Mouse (Mus musculus) lung, embryonic 16.5 days (tissue): Measurements from ENCODE around the gene Atf6b. TPM values are rescaled to one million over a fixed set of nuclear protein-coding genes. Genes with fewer than 3 reads are reported as not detected.

ENCODE experiments used
- ATAC-seq: fragments of 200-750 bp; cut with Nextera tagmentation; 2 replicates; pipeline ENCODE4 v1.8.0; 2017; ENCODE audit warnings: low read depth, mild to moderate bottlenecking, moderate library complexity
- H3K27ac ChIP-seq: fragments of 300-500 bp; sonication (generic); 2 replicates; pipeline ENCODE4 v1.5.1; 2014; ENCODE audit warnings: mild to moderate bottlenecking, control low read depth, low read length
- H3K27me3 ChIP-seq: fragments of 300-500 bp; sonication (generic); 2 replicates; pipeline ENCODE4 v1.6.1; 2014; ENCODE audit warnings: low read depth, low read length, mixed read lengths; ENCODE audit not compliant: control insufficient read depth, insufficient read depth
- H3K36me3 ChIP-seq: fragments of 300-500 bp; sonication (generic); 2 replicates; pipeline ENCODE4 v1.6.1; 2014; ENCODE audit warnings: low read length; ENCODE audit not compliant: control insufficient read depth, insufficient read depth
- H3K4me1 ChIP-seq: fragments of 300-500 bp; sonication (generic); replicated peaks from 2 replicates; pipeline ENCODE4 v1.6.1; 2014; ENCODE audit warnings: low read length, mixed read lengths; ENCODE audit not compliant: control insufficient read depth, insufficient read depth
- H3K4me2 ChIP-seq: fragments of 300-500 bp; sonication (generic); 2 replicates; pipeline ENCODE4 v1.6.1; 2014; ENCODE audit warnings: low read depth, low read length, control low read depth
- H3K4me3 ChIP-seq: fragments of 300-500 bp; sonication (generic); 2 replicates; pipeline ENCODE4 v1.5.1; 2014; ENCODE audit warnings: mild to moderate bottlenecking, low read length, control low read depth
- H3K9ac ChIP-seq: fragments of 300-500 bp; sonication (generic); 2 replicates; pipeline ENCODE4 v1.6.1; 2014; ENCODE audit warnings: low read length, control low read depth
- H3K9me3 ChIP-seq: fragments of 300-500 bp; sonication (generic); 2 replicates; pipeline ENCODE4 v1.6.1; 2016; ENCODE audit warnings: low read length; ENCODE audit not compliant: control insufficient read depth
- WGBS: fragments of 180-500 bp; shearing (Covaris S2); extraction: QIAGEN DNeasy Blood & Tissue Kit; methylation state at CpG from one replicate; pipeline ENCODE4 v1.1.7; 2014; 5-methylcytosine and 5-hydroxymethylcytosine counted together
- polyA plus RNA-seq: library from polyadenylated mRNA; unstranded; fragments of >200 nt; fragmentation: Nextera tagmentation; extraction: Ambion mirVana; gene quantifications from 2 replicates; pipeline ENCODE4 v1.2.1, GENCODE M21; 2015

Atf6b gene
- polyA plus RNA-seq, 1 experiment from 2014 or later, result 80.0 TPM

DNA sequence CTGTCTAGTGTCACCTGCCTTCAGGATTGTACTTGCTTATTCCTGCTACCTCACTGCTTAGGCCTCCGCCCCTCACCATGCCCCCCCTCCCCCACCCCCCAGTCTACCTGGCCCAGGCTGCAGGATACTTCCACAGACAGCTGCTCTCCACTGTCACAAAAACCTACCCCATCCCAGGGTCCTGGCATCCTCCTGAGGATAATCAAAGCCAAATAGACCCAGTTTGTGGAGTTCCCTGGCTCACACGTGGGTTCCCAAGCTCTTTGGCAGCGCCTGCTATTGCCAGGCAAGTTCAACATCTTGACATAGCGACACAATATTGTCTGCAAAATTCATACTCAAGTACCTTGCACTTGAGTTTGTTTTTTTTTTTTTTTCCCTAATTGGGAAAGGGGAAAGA lies 33.7 kb downstream of the Atf6b start:
- 68% methylated on average over 4 of the region's 4 CpGs for WGBS
- H3K9ac ChIP-seq, result no peak overlapping the region
- no peaks in the 10 kb centered on the region for H3K9me3 ChIP-seq
- peaks cover 21% of the 10 kb centered on the region for H3K27me3 ChIP-seq
- no peak overlapping the region for H3K27ac ChIP-seq
- no peaks in the 10 kb centered on the region for H3K36me3 ChIP-seq
- no peak overlapping the region for H3K4me2 ChIP-seq
- no peak for ATAC-seq
- H3K4me3 ChIP-seq, result no peak overlapping the region
- peaks cover 30% of the 10 kb centered on the region for H3K4me1 ChIP-seq

DNA sequence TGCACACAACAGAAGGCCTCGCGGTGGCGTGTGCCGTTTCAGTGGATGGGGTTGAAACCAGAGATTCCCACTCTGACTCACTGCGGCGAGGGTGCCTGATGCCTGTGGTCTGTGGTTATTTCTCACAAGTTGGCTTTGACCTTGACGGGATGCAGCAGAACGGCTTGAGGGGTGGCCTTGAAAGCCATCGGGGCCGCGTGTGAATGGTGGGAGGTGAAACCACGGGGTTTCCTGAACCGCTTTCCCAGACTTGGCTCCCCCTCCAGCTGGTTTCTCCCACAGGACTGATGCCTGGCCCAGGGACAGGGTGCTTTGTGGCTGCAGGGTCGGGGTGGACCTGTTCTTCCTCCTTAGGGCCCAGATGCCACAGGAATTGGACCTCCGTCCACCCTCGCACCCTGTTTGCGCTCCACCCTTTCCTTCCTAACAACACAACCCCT lies 34.2 kb downstream of the Atf6b start:
- Histone ChIP-seq H3K36me3 (no peaks in the 10 kb centered on the region), H3K4me3 (no peak overlapping the region), H3K4me1 (peaks cover 25% of the 10 kb centered on the region), H3K27me3 (peaks cover 21% of the 10 kb centered on the region), H3K9ac (no peak overlapping the region), H3K27ac (no peak overlapping the region), H3K4me2 (no peak overlapping the region), H3K9me3 (no peaks in the 10 kb centered on the region)
- 65% methylated on average over 17 of the region's 17 CpGs for WGBS
- no peak for ATAC-seq

DNA sequence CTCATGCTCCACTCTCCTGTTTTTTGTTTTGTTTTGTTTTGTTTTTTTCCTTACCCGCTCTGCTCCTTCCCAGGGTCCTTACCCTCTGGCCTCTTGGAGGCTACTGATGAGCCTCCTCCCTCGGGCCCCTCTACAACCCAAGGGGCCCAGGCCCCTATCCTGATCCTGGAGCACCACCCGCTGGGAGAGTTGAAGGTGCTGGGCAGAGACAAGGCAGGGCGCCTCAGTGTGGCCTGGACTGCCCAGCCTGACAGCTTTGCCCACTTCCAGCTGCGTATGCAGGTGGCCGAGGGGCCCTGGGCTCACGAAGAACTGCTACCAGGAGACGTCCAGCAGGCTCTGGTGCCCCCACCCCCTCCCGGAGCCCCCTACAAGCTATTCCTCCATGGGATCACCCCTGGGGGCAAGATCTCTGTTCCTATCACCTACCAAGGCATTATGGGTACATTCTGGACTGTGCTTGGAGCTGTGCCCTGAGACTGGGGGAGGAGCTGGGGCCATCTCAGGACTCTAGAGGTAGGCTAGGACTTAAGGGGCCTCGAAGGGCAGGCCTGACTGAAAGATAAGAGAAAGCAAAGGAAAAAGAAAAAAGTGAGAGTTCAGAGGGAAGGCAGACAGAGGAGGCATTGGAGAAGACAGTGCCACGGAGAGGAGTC lies 35.1 kb downstream of the Atf6b start:
- H3K27me3 ChIP-seq, result peaks cover 20% of the 10 kb centered on the region
- no peak overlapping the region for H3K27ac ChIP-seq
- peaks cover 24% of the 10 kb centered on the region for H3K4me1 ChIP-seq
- no peak for ATAC-seq
- no peak overlapping the region for H3K9ac ChIP-seq
- WGBS, result 57% methylated on average over 11 of the region's 11 CpGs
- no peaks in the 10 kb centered on the region for H3K36me3 ChIP-seq
- H3K9me3 ChIP-seq, result no peaks in the 10 kb centered on the region
- no peak overlapping the region for H3K4me2 ChIP-seq
- no peak overlapping the region for H3K4me3 ChIP-seq

DNA sequence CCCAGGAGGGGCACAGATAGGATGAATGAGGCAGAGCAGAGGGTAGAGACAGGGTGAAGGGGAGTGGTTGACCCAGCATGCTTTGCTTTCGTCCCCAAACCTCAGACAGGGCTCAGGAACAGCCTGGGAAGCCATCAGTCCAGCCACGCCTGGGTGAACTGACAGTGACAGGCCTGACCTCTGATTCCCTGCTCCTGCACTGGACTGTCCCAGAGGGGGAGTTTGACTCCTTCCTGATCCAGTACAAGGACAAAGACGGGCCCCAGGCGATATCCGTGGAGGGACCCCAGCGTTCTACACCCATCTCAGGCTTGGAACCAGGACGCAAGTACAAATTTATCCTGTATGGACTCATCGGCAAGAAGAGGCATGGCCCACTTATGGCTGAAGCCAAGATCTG lies 36.2 kb downstream of the Atf6b start:
- no peak for ATAC-seq
- Histone ChIP-seq H3K4me2 (no peak overlapping the region), H3K4me1 (peaks cover 24% of the 10 kb centered on the region), H3K27me3 (peaks cover 17% of the 10 kb centered on the region), H3K27ac (no peak overlapping the region), H3K4me3 (no peak overlapping the region), H3K36me3 (no peaks in the 10 kb centered on the region), H3K9ac (no peak overlapping the region), H3K9me3 (no peaks in the 10 kb centered on the region)
- 71% methylated on average over 8 of the region's 8 CpGs for WGBS

DNA sequence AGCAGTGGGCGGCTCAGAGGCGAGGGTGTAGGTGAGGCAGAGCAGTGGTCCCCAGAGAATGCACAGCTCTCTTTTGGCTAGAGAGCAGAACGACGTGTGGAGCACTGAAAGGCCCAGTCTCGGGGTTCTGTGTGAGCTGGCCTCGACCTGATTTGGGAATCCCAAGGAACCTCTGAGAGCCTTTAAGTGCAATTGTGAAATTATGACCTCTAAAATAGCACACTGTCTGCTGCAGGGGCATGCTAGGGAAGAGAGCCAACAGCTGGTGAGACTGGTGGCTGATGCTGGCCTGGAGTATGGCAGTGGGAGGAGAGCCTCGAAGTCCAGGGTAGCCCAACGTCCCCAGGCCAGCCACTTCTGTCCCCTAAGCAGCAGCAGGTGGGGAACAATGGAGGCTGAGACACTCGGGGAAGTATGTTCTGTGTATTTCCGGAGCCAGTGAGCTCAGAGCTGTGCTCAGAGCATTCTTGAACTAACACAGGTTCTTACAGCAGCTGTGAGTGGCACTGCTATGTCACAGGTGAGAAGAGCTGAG lies 36.8 kb downstream of the Atf6b start:
- ATAC-seq, result no peak
- H3K36me3 ChIP-seq, result no peaks in the 10 kb centered on the region
- H3K9me3 ChIP-seq, result no peaks in the 10 kb centered on the region
- no peak overlapping the region for H3K4me3 ChIP-seq
- no peak overlapping the region for H3K9ac ChIP-seq
- H3K4me2 ChIP-seq, result no peak overlapping the region
- 53% methylated on average over 10 of the region's 10 CpGs for WGBS
- H3K4me1 ChIP-seq, result peaks cover 24% of the 10 kb centered on the region
- H3K27me3 ChIP-seq, result peaks cover 14% of the 10 kb centered on the region; the same call in 1 of the 2 replicates
- no peak overlapping the region for H3K27ac ChIP-seq

DNA sequence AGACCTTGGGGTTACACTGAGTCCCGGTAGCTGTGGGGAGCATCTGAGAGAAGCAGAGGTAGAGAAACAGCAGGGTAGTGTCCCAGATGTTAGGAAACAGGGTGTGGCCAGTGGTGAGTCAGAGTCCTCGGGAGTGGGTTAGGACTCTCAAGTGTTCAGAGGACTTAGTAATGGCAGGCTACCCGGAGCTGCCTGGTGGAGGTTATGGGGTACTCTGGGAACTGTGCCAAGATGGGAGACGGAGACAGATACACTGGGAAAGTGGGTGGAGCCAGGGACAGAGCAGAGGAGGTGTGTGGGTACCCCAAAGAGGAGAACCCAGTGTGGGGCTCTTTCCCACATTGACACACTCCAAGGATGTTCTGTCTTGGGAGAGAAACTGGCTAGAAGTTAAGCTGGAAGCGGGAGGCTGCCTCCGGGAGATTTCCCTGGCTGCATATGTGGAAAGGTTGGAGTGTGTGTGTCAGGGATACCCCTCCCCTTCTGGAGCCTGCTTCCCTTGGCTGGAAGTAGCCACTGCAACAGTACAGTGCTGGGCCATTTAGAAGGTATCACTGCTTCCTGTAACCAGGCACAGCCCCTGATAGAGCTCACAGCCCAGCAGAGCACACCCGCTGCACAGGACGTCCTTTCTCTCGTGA lies 37.4 kb downstream of the Atf6b start:
- no peaks in the 10 kb centered on the region for H3K9me3 ChIP-seq
- H3K27me3 ChIP-seq, result peaks cover 10% of the 10 kb centered on the region; the same call in 1 of the 2 replicates
- H3K9ac ChIP-seq, result no peak overlapping the region
- no peak overlapping the region for H3K4me3 ChIP-seq
- no peak overlapping the region for H3K4me2 ChIP-seq
- no peaks in the 10 kb centered on the region for H3K36me3 ChIP-seq
- ATAC-seq, result 0 out of 2 replicates have a peak, but pooled peaks have one; percentile 21
- H3K27ac ChIP-seq, result 0 out of 2 replicates have a peak overlapping the region, but pooled peaks have one; percentile 3
- 27% methylated on average over 9 of the region's 9 CpGs for WGBS
- H3K4me1 ChIP-seq, result peaks cover 24% of the 10 kb centered on the region

DNA sequence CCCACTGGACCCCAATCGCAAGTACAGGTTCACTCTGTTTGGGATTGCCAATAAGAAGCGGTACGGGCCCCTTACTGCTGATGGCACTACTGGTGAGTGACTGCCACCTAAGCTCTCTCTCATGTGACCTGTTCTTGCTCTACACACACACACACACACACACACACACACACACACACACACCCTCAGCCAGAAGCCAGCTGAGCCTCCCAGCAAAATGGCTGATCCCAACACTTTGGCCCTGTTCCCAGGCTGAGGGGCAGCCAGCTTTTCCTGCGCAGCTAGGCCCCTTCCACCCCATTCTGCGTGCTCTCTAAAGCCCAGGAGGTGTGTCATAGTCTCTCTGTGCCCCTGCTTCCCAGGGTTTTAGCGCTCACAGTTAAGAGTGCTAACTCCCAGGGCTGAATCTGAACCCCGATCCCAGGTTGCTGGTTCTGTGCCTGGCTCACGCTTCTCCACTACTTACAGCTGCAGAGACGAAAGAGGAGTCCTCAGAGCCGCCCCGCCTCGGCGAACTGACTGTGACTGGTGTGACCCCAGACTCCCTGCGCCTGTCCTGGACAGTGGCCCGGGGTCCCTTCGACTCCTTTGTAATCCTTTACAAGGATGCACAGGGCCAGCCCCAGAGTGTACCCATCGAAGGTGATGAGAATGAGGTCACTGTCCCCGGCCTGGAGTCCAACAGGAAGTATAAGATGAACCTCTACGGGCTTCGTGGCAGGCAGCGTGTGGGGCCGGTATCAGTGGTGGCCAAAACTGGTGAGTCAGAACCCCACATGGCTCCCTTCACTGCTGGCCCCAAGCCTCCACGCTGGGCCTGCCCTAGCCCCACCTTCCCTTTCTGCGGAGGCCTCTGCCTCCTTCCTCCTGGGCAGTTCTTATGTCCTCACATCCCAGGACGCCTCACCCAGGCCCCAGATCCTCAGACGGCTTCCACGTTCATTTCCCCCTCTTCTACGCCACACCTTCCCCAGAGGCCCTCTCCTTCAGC lies 38.5 kb downstream of the Atf6b start:
- peak overlapping the region; percentile 34 for H3K9ac ChIP-seq
- peak; percentile 81 for ATAC-seq
- no peaks in the 10 kb centered on the region for H3K9me3 ChIP-seq
- H3K4me2 ChIP-seq, result no peak overlapping the region
- peaks cover 24% of the 10 kb centered on the region for H3K4me1 ChIP-seq
- no peak overlapping the region for H3K4me3 ChIP-seq
- H3K27ac ChIP-seq, result peak overlapping the region; percentile 27
- 57% methylated on average over 28 of the region's 28 CpGs for WGBS
- H3K36me3 ChIP-seq, result no peaks in the 10 kb centered on the region
- H3K27me3 ChIP-seq, result peaks cover under 1% of the 10 kb centered on the region; the same call in 1 of the 2 replicates

DNA sequence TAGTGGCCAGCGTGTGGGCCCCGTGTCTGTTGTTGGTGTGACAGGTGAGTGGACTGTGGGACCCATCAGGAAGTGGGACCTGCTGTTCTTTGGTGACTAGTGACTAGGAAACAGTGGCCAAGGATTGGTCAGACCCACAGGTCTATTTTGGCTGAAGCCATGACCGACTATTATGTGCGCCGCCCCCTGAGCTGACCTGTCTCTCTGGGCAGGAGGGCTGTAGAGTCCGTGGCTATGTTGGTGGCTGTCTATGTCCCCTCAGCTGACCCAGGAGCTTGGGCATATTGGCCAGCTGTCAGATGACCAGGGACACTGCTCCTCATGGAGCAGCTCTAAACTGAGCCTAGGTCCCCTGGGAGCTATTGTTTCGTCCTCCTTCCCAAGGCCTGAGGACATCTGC lies 41.9 kb downstream of the Atf6b start:
- Histone ChIP-seq H3K4me3 (no peak overlapping the region), H3K27me3 (no peaks in the 10 kb centered on the region), H3K9me3 (no peaks in the 10 kb centered on the region), H3K36me3 (no peaks in the 10 kb centered on the region), H3K4me2 (no peak overlapping the region), H3K27ac (no peak overlapping the region), H3K4me1 (peaks cover 26% of the 10 kb centered on the region), H3K9ac (no peak overlapping the region)
- WGBS, result 91% methylated on average over 7 of the region's 7 CpGs
- no peak for ATAC-seq
